Mouse (Mus musculus) kidney, adult 2 months (tissue): ENCODE measurements around the gene Cdc34.

ENCODE experiments used
- CTCF ChIP-seq: fragments of 200-500 bp; conservative IDR thresholded peaks from 2 replicates; pipeline ENCODE4 v1.5.1; 2011; ENCODE audit warnings: low read depth, mild to moderate bottlenecking, control low read depth, low read length, moderate library complexity, mixed read lengths; ENCODE audit not compliant: insufficient read depth, insufficient read length
- POLR2A ChIP-seq: fragments of 200-500 bp; IDR thresholded peaks from one replicate; pipeline ENCODE4 v1.6.1; 2011; ENCODE audit warnings: low read depth, low read length, control low read depth

DNA sequence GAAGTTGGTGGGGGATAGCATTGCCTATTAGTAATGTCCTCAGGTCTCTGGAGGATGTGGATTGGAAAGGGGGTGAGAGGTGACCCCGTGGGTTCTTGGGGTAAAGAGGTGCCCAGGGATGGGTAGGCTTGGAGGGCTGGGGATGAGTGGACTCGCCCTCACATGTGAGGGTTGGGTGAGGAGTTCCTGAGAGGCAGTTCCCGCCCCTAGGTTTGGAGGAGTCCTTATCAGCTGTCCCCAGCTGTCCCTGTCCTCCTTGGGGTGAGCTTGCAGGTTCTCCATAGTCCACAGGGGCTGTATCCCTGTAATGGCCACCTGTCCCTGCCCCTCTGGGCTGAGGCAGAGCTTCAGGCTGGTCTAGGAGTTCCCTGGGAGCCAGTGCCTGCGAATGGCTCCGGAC, 24.0 kb downstream of the Cdc34 start:
- no peak for TF ChIP-seq POLR2A
- no peak for TF ChIP-seq CTCF
